Mouse (Mus musculus): Measurements from ENCODE around the gene Tril.

Tril gene

DNA sequence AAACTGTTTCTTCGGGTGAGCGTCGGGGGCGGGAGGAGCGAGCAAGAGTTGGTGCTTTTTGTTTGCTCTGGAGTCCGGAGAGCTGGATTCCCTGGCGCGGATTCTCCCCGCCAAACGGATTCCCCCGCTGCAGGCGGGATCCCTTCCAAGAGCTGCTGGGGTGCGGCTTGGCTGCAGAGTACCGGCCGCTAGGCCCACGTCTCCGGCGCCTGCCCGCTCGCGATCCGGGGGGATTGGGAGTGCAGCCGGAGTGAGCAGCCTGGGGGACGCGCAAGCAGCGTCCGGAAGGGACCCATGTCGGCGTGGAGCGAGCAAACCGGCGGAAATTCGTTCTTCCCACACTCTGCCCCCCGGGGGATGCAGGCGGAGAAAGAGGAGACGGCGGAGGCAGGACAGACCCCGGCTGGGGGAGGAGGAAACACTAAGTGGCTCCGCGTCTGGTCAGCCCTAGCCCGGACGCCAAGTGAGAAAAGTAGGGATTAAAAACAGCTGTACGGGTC is at the start of gene Tril:
Tril (minus strand) TSS at position 345 of the 500 bp plus-strand sequence.
- DNase-seq (ENCODE audit: low read depth, low spot score), result peak; percentile 53

DNA sequence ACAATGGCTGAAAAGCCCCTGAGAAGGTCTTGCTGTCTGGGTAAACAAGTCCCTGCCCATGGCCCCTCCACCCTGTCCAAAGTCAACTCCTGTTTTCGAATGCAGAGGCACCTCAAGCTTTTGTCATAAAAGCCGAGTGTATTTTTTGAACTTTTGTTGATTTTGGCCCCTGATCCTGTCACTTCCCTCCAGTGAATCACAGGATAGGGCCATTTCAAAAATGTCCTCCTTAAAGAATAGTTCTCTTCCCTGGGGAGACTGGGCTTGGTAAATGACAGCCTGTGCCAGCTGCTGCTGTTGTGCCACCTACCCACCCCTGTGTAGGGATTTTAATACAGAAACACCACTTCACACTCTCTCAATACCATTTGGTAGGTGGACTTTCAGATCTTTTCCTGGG is 42.4 kb upstream of the Tril start:
- no peak for DNase-seq (ENCODE audit: low read depth, low spot score)

DNA sequence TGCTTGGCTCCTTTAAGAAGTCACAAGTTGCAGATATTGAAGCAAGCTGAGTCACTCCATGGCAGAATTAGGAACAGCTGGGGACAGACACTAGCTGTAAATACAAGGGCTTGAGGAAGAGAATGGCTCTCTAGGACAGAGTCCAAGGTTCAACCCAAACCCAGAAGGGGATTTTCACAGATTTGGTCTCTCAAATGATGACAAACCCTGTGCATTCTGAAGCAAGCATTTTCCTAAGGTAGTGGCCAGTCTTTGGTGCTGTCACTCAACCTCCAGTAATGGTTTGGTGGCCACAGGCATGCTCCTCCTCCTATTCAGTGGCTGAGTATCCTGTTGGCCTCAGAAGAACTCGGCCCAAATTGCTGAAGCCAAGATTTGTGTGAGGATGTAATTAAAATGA is 38.5 kb upstream of the Tril start:
- peak; percentile 83 for DNase-seq (ENCODE audit: low read depth, low spot score)

DNA sequence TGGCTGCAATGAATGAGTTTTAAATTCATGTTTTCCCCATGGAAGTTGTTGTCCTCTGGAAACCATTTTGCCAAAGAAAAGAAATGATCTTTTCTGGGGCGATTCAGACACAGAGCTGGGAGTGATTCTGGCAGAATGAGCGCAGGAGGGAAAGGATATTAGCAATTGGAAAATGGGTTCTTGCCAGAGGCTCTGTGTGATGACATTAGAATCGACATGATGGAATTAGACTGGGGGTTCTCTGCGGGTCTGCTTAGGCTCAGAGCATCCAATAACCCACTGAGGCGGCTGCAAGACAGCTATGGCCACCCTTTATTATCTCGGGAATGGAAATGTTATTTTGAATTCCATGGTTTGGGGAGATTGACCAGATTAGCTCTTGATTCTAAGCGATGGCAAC is 37.2 kb upstream of the Tril start:
- DNase-seq (ENCODE audit: low read depth, low spot score), result no peak

- peak; percentile 44 for DNase-seq (ENCODE audit: low read depth, low spot score)
Observed at GRCm38 (mm10) chr6:53856775-53857174, 36.1 kb upstream of the Tril start.

DNA sequence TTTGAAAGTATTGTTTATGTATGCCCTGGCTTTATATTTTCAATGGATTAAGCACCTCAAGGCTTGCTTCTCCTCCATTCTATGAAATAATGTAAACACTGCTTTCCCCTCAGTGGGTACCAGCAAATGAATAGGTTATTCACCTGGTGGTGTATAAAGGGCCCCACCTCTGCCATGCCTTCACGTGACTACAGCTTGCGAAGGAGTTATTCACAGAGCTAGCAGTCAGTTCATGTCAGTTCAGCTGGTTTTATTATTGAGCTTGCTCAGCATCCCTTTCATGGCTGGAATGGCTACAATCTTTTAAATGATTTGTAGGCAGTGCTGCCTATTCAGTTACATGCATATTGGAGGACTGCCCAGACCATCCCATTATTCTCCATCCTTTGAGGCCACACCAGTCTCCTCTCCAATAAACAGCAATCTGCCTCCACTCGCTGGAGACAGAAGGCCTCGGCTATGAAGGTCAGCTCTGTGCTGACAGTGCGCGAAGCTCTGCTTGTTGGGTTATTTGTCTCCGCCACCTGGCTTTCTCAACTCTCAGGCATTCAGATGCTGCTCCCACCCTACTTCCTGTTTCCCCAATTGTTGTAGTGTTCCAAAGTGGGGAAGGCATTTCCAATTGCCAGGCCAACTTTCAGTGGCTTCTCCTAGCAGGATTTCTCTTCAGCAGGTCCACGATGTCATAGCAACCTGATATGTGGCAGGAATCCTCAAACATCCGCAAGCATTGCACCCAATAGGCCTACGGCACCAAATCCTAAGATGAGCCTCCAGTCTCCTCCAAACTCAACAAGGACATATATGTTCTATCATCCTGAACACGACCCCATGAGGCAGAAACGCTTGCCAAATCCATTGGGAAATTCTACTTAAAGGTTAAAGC is 34.6 kb upstream of the Tril start:
- peak; percentile 44 for DNase-seq (ENCODE audit: low read depth, low spot score)

DNA sequence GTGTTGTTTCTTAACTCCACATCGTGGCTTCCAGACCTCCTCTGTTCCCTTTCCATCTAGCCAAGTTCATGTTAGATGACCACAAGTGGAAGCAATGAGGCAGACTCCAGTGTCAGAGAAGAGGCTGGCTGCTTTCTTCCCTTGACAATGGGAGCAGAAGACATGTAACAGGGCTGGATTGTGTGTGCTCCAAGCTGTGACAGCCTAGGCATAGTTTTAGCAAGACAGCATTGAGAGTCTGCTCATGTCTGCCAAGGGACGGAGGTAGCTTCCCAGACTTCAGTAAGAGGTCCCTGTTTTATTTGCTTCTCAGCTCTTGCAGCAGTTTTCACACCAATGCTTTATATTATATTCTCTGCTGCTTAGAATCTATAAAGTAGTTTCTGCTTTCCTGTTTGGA is 33.6 kb upstream of the Tril start:
- no peak for DNase-seq (ENCODE audit: low read depth, low spot score)

GRCm38 (mm10) chr6:53853546-53853945 is 32.9 kb upstream of the Tril start:
- no peak for DNase-seq (ENCODE audit: low read depth, low spot score)

DNA sequence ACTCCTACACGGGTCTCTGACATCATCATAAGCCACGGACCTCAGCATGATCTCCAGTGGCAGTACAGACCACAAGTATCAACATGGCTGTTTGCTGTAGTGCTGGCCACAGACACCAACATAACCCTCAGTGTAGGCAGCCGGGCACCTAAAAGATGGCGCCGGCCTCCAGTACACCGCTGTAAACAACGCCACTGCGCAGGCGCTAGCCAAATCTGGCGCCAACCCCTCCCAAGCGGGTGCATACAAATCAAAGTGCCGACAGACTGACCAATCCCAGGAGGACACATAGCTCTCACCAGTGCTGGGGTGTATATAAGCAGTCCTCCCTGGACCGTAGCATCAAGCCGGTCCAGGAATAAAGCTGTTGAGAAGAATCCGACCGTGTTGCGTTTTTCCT is 24.0 kb upstream of the Tril start:
- DNase-seq (ENCODE audit: low read depth, low spot score), result no peak

- no peak for DNase-seq (ENCODE audit: low read depth, low spot score)
Observed at GRCm38 (mm10) chr6:53825213-53825612, 4.6 kb upstream of the Tril start.

- peak; percentile 42 for DNase-seq (ENCODE audit: low read depth, low spot score)
Observed at GRCm38 (mm10) chr6:53821041-53821501, 441 bp upstream of the Tril start.

- no peak for DNase-seq (ENCODE audit: low read depth, low spot score)
Observed at GRCm38 (mm10) chr6:53819761-53820485, 707 bp downstream of the Tril start.

DNA sequence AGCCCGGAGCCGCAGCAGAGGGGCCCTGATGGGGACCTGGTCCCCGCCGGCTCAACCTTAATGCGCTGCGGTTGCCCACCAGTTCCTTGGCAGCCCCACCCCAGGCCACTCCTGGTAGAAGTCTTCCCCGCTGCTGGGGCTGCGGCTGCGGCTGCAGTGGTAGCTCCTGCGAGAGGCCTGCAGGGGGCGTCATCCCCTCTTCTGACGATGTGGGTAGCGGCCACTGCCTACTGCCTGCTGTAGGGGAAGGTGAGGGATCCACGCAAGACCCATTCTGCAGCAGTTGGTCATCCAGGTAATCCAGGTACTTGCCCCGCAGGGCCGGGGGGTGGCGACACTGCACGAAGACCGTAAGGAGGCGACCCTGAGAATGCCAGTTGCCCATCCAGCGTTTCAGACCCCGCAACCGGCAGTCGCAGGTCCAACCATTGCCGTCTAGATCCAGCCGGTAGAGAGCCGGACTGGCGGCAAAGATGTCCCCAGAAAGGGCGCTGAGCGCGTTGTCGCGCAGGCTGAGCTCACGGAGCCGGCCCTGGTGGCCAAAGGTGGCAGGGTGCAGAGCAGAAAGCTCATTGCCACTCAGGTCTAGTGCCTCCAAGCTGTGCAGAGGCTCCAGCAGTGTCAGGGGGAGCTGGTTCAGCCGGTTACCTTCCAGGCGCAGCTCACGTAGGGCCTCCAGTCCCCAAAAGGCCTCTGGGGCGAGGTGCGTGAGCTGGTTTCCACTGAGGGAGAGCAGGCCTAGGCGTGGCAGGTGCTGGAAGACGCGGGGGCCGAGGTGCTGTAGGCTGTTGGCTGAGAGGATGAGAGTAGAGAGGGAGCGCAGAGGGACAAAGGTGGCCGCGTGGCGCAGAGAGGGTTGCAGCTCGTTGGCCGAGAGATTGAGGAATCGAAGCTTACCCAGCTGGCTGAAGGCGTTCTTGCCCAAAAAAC is 1.6 kb downstream of the Tril start:
- no peak for DNase-seq (ENCODE audit: low read depth, low spot score)

- DNase-seq (ENCODE audit: low read depth, low spot score), result no peak
Observed at GRCm38 (mm10) chr6:53818264-53818731, 2.3 kb downstream of the Tril start.

GRCm38 (mm10) chr6:53817763-53818174 is 2.9 kb downstream of the Tril start:
- DNase-seq (ENCODE audit: low read depth, low spot score), result no peak

GRCm38 (mm10) chr6:53816661-53817060 is 4.0 kb downstream of the Tril start:
- no peak for DNase-seq (ENCODE audit: low read depth, low spot score)

DNA sequence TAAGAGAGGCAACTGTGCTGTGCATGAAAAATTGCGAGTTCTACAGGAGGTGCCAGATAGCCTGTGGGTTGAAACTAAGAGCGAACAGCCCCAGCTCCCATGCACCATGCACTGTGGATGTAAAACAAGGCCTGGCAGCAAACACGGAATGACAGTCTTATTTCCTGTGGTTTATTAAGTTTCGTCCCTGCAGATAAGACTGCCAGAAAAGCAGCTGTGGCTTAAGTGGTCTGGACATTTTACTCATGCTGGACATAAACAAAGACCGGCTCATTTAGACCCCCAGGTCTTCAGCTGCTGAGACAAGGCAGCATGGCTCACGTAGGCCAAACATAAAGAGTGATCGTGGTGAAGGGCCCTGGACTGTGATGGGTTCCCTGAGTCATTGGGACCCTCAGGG is 4.9 kb downstream of the Tril start:
- DNase-seq (ENCODE audit: low read depth, low spot score), result no peak

DNA sequence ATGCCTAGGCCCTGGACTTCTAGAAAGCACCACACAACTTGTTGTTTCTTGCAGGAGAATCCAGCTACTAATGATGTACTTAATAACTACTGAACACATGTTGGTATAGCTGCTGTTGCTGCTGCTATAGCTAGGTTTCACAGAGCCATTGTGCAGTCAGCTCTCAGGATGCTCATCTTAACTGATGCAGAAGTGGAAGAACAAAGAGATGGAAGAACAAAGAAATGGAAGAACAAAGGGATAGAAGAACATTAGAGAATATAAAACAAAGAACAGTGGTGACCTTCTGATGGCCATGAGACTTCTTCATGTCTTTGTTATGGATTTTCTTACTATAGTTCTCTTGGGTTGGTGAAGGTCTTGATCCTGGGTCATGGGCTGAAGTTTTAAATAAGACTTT is 6.4 kb downstream of the Tril start:
- no peak for DNase-seq (ENCODE audit: low read depth, low spot score)

GRCm38 (mm10) chr6:53812242-53812641 is 8.4 kb downstream of the Tril start:
- peak; percentile 26 for DNase-seq (ENCODE audit: low read depth, low spot score)

- no peak for DNase-seq (ENCODE audit: low read depth, low spot score)
Observed at GRCm38 (mm10) chr6:53808801-53809200, 11.8 kb downstream of the Tril start.

DNA sequence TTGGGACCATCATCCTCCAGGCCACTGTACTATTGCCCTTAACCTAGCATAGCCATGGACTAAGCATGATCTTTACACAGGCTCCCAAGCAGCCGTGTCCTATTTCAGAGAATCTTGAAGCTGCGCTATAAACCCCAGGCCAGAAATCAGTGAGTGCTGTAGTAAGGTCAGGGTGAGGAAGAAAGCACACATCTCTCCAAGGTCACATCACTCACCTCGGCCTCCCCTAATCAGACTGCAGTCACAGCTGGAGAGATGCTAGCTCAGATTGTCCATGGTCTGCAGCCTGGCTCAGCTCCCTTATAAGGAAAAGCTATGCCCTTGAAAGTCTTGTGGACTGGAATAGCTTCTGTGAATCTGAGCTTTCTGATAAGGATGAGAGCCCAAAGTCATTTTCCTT is 13.4 kb downstream of the Tril start:
- DNase-seq (ENCODE audit: low read depth, low spot score), result no peak

Measured in 3T3-L1 (cell line).